Mouse (Mus musculus) embryo, embryonic 10 days (tissue): Measurements from ENCODE around the gene Fcho1.
"Not testable (repeated sequence)": the region's sequence is repeated elsewhere in the genome, so short reads cannot be mapped to it uniquely, and the experiment has no call there.

Source experiments
- DNase-seq: peaks from one replicate; pipeline ENCODE4 v3.0.0-alpha.2; 2015; ENCODE audit warnings: low spot score

The Fcho1 gene

GRCm38 (mm10) chr8:71725122-71725924, at the start of gene Fcho1:
Gene Fcho1 (minus strand): TSS chr8:71725716.
- DNase-seq, result peak; percentile 84

GRCm38 (mm10) chr8:71771336-71771735, 45.8 kb upstream of the Fcho1 start:
- DNase-seq, result no peak

GRCm38 (mm10) chr8:71758816-71759215, 33.3 kb upstream of the Fcho1 start:
- no peak for DNase-seq

GRCm38 (mm10) chr8:71752881-71753552, 27.5 kb upstream of the Fcho1 start:
- DNase-seq, result not testable (repeated sequence)

- DNase-seq, result not testable (repeated sequence)
Observed at GRCm38 (mm10) chr8:71752263-71752662, 26.7 kb upstream of the Fcho1 start.

- DNase-seq, result peak; percentile 70
Observed at GRCm38 (mm10) chr8:71751337-71751886, 25.9 kb upstream of the Fcho1 start.

GRCm38 (mm10) chr8:71749321-71750075, 24.0 kb upstream of the Fcho1 start:
- not testable (repeated sequence) for DNase-seq

GRCm38 (mm10) chr8:71747082-71747481, 21.6 kb upstream of the Fcho1 start:
- DNase-seq, result not testable (repeated sequence)

GRCm38 (mm10) chr8:71745322-71745721, 19.8 kb upstream of the Fcho1 start:
- no peak for DNase-seq

- DNase-seq, result no peak
Observed at GRCm38 (mm10) chr8:71742783-71743182, 17.3 kb upstream of the Fcho1 start.

GRCm38 (mm10) chr8:71741687-71742114, 16.2 kb upstream of the Fcho1 start:
- DNase-seq, result no peak

- no peak for DNase-seq
Observed at GRCm38 (mm10) chr8:71741226-71741625, 15.7 kb upstream of the Fcho1 start.

- DNase-seq, result not testable (repeated sequence)
Observed at GRCm38 (mm10) chr8:71738316-71738715, 12.8 kb upstream of the Fcho1 start.

GRCm38 (mm10) chr8:71731652-71732230, 6.2 kb upstream of the Fcho1 start:
- peak; percentile 48 for DNase-seq

- peak; percentile 57 for DNase-seq
Observed at GRCm38 (mm10) chr8:71728826-71729620, 3.5 kb upstream of the Fcho1 start.

- DNase-seq, result peak; percentile 59
Observed at GRCm38 (mm10) chr8:71728240-71728785, 2.8 kb upstream of the Fcho1 start.

- no peak for DNase-seq
Observed at GRCm38 (mm10) chr8:71724389-71724788, 1.1 kb downstream of the Fcho1 start.

GRCm38 (mm10) chr8:71723047-71723551, 2.4 kb downstream of the Fcho1 start:
- DNase-seq, result no peak

GRCm38 (mm10) chr8:71719928-71720457, 5.5 kb downstream of the Fcho1 start:
- DNase-seq, result peak; percentile 89

- no peak for DNase-seq
Observed at GRCm38 (mm10) chr8:71719218-71719617, 6.3 kb downstream of the Fcho1 start.
